Mouse (Mus musculus): ENCODE measurements around the gene Mansc4.

Mansc4 gene

DNA sequence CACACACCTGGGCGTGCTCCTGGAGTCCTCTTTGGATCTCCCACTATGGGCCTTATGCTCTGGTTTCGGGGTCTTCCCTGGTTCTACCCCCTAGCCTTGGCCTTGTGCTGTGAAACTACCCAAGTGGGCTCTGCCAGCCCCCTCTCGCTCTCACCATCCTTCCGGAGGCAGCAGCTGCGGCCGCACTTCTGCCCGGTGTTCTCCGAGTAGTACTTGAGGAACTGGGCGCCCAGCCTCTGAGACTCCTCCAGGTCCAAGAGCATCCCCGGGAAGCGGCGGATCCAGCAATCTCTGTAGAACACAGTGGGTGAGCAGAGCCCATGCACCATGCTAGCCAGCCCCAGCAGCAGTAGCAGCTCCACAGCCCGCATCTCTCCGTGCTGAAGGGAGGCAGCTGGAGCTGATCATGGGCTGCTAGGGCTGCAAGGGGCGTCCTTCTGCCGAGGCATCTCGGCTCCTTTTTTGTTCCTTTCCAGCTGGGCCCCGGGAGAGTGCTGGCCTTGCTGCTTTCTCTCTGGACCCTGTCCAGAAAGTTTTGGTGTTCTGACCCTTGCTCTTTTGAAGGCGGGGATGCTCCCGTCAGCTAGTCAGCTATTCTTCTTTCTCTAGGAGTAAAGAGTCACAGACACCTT lies at the start of gene Mansc4:
Mansc4 (minus strand) TSS at position 439 of the 632 bp plus-strand sequence.
- DNase-seq, result peak; percentile 83

DNA sequence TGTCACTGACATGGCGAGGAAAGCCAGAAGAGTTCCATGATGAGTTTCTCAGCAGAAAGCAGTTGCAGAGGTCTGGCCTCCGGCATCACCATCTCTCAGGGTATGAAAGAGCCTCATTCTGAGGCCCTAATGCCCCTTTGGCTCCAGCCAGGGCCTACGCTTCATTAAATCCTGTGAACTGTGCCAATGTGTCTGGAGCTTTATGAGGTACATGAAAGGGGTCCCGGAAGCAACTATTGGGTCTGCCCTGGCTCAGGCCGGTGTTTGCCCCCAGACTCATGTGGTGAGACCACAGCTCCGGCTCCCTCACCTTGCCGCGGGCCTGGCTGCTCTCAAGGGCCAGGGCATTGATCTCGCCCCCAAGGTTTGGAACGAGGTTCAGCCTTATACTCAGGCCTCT lies 40.4 kb upstream of the Mansc4 start:
- DNase-seq, result no peak

DNA sequence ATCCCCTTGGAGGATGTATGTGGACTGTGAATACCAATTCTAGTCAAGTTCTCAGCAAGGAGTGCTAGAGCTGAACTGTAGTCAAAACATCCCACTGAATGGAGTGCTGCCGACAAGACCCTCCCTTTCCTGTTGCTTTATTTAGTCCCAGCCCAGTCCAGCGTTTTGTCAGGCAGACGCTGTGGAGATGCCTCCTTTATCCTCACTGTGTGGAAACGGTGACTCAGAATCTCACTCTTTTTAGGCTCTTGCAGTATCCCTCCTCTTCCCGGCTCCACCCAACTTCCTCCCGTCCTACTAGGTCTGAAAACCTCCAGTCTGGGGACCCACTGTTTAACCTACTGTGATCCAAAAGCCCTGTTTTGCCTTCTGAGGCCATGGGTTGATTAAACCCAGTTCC lies 34.5 kb upstream of the Mansc4 start:
- DNase-seq, result peak; percentile 24

DNA sequence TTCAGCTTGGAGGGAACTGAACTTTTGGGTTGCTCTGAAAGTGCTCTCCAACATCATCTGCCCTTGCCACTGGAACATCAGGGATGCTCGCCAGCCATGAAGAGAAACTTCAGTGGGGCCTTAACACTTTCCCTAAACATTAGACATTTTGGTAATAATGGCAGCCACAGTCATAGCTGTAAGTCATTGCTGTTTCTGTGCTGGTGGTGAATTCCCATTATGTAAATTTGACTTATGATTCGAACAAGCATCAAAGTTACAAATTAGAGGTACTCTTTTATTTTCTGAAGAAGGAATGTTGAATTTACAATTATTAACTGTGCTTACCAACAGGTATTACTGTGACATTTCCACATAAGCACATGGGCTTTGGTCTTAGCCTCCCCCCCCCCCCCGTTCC lies 31.4 kb upstream of the Mansc4 start:
- DNase-seq, result no peak

DNA sequence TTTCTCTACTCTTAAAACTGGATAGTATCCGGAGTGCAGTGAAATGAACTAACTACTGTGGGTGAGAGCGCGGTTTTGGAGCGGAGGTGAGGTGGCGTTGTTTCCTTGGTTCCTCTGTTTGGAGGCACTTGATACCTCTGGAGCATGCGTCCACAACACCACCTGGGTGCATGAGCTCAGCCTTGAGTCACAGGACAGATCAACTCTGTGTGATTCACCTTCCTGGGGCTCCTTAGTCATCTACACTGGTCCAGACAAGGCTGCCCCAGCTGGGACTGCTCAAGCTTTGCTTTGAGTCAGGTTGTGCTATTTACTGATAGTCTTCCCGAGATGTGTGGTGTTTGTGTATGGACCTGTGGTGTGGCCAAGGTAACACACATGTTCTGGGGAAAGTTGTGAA lies 30.9 kb upstream of the Mansc4 start:
- no peak for DNase-seq

DNA sequence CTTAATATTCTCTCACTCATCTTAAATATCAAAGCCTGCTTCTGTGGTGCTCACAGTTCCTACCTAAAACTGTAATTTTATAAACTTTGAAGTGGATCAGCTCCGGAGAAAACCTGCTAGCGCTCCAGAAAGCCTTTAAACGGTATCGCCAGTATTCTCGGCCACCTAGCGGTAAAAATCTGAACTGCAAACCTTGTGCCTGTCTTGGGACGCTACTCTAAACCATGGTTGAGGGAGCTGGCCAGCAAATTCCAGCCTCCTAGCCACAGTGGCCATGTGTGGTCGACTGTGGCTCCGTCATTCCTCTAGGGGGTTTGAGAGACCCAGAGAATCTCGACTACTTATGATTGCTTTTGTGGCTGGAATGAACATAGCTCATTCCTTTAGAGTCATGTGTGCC lies 29.7 kb upstream of the Mansc4 start:
- peak; percentile 94 for DNase-seq

DNA sequence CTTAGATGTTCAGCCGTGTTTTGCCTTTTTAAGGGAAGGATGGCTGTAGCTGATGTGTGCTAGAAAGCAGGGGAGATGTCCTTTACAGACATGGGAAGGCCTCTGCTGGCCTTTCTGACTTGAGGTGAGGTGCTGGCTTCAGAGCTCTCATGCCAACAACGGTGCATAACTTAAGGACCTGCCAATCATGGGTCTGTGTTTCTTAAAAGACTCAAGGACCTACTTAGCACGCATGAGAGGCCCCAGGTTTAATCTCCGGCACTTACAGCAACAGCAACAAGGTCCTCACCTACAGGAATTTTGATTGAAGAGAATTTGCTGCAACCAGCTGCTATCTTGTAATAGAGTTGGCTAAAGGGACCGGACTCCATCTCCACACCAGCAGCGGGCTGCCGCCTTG lies 22.5 kb upstream of the Mansc4 start:
- no peak for DNase-seq

DNA sequence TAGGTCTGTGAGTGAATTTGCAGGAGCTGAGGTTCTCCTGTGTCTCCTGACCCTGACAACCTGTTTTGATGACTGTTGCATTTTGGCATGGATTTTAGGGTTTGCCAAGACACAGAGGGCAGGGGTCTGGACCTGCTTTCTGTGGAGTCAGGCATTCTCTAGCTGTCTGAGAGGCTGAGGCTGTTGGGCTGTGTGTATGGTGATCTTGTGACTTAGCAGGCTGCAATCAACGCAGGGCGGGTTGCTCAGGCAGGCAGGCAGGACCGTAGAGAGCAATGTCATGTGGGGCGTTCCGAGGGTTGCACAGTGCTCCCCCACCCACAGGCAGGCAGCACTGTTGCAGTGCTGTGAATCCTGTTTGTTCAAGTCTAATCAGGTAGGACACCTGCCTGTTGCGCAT lies 19.9 kb upstream of the Mansc4 start:
- no peak for DNase-seq

DNA sequence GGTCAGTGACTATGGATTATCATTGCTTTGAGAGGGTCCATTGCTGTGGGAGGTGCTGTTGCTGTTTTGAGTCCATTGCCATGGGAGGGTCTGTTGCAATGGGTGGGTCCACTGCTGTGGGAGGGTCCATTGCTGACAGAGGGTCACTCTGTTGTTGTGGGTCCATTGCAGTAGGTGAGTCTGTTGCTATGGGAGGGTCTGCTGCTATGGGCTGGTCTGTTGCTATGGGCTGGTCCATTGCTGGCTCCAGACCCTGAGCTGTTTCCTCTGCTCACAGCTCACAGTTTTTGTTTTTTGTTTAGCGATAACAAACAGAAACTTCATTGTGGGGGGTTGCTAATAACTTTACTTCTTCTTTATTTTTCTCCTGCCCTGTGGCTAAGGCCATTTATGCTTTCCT lies 18.7 kb upstream of the Mansc4 start:
- DNase-seq, result no peak

DNA sequence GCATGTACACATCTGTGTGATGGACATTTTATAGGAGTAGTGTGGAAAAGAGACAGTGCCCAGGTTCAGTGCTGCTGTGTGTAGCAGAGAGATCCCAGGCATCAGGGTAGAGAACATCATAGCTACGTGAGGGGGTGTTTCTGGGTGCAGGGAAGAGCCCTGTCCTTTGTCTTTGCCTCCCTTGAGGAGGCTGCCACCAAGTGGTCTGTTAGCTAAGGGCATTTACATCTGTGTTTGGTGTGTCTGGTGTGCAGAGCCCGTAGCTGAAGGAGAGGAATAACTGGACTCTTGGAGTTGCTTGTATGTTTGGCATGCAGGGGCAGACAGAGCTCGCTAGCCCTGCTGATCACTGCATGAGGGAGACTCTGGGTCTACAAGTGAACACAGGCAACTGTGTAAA lies 15.5 kb upstream of the Mansc4 start:
- DNase-seq, result no peak

DNA sequence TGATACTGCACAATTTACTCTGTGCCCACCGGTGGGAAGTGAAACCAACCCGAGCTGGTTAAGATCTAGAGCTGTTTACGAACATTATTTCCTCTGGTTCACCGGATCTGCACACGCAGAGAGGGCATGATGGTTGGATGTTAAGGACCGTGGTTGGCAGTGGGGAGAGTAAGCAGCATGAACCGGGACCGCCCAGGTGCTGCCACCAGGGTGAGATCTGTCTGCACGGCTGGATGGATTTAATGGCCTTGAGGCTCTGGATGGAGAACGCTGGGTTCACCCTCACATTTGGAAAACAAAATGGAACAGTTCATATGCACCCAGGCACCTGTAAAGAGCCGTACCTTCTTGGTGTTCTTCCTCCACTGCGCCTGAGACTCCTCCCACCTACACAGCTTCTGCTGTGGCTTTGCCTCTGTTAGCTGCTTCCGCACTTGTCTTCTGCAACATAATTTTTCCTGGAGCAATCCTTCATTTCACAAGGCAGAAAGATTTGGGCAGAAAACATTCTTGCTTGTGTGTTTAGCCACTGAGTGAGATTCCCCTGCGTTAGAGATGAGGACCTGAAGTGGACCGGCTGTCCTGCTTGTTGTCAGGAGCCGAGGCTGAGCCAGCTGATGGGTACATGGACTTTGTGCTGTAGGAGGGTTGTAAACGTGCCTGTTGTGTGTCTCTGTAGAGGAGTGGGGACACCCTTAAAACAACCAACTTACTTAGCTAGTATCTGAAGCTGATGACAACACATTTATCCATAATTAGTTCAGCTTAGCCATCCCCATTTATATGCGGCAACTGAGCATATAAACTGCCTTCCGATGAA lies 12.8 kb upstream of the Mansc4 start:
- peak; percentile 36 for DNase-seq

DNA sequence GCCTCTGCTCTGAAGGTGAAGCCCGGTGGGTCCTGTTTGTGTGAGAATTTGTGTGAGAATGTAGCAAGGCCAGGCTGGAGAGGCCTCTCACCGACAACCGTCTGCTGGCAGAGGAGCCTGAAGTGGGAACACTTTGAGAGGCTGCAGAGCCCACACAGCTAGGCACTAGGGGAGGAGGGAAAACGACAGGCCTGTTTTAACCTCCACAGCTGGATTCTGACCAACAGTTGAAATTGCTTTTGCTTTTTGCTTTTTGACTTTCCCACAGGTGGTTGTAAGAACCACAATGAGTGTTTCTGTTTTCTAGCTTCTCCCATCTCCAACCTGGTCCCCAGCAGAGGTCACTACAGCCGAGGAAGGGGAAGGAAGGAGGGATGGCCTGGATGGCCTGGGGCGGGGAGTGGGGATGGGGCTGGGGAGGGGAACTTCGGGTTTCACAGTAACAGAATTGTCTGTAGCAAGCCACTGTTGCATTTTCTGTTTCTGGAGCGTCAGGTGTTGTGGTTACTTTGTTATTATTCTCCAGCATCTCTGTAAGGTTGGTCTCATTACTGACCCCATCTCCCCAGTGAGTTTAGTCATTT lies 10.6 kb upstream of the Mansc4 start:
- DNase-seq, result no peak

DNA sequence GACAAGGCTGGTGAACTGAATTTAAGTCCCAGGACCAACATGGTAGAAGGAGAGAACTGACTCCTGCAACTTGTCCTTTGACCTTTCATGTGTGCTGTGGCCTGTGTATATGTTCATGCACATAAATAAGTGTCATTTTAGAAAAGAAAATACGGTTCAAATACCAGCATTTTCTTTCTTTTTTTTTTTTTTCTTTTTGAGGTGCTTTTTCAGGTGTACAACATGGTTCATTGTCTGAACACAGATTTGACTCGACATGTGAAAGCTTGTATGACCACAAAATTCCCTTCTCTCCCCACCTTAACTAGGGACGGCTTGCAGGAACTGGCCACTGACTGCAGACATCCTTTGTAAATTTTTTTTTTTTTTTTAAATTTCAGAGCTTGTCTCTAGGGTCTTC lies 10.1 kb upstream of the Mansc4 start:
- DNase-seq, result no peak

DNA sequence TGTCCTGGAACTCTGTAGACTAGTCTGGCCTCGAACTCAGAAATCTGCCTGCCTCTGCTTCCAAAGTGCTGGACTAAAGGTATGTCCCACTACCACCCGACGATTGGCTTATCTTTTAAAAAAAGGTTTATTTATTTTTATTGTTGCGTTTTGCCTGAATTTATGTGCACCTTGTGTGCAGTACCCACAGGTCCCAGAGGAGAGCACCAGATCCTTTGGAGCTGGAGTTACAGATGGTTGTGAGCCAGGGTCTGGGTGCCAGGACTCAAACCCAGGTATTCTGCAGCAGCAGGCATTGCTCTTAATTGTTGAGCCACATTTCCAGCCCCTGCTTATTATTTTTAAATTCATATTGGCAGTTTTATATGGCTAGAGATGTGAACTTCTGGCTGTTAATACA lies 9.3 kb upstream of the Mansc4 start:
- no peak for DNase-seq

DNA sequence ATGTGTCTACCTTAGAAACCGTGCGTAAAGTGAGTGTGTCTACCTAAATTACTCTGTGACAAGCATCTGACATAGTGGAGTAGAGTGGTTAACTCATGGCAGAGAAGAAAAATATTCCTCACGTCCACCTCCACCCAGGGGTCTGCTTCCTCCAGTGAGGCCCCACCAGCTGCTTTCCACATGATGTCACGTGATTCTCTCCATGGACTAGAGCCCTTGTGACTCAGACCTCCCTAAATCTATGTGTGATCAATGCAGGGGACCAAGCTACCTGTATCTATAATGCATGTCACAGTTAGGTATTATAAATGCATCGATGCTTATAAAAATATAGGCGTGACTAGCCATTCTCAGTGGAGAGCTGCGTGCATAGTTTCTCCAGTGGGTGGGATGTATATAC lies 7.9 kb upstream of the Mansc4 start:
- DNase-seq, result no peak

DNA sequence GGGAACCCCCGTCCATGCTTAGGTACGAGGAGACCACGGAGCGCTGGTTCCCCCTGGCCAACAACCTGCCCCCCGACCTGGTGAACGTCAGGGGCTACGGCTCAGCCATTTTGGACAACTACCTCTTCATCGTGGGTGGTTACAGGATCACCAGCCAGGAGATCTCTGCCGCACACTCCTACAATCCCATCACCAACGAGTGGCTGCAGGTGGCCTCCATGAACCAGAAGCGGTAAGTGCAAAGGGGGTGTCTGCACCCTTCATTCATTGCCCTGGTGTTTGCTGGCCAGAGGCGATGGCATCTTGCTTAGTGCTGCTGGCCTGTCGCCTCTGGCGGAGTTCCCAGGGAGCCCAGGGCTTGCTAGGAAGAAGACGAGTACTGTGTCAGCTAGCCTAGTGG lies 5.3 kb upstream of the Mansc4 start:
- DNase-seq, result peak; percentile 58

DNA sequence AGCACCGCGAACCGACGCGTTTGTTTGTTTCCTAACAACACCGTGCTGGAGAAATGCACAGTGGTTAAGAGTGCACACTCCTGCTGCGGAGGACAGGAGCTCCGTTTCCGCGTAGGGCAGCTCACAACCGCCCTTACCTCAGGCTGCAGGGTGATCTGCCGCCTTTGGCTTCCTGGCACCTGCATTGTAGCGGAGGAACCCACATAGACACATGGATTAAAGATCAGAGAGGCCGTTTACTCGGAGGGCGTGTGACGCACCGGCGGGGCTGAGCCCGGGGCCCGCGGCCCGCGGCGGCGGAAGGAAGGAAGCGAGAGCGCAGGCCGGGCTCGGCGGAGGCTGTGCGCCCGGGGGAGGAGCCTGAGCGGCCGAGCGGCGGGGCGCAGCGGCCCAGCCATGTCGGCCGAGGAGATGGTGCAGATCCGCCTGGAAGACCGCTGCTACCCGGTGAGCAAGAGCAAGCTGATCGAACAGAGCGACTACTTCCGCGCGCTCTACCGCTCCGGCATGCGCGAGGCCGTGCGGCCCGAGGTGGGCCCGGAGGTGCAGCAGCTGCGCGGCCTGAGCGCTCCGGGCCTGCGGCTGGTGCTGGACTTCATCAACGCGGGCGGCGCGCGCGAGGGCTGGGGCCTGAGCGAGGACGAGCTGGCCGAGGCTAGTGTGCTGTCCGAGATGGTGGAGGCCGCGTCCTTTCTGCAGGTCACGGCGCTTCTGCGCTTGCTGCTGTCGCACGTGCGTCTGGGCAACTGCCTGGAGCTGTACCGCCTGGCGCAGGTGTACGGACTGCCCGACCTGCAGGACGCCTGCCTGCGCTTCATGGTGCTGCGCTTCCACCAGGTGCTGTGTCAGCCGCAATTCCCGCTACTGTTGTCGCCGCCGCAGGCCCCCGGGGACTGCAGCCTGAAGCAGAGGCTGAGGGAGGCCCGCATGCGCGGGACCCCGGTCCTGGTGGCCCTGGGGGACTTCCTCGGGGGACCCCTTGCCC lies 4.6 kb upstream of the Mansc4 start, which contains the start of gene Klhl42:
Klhl42 (plus strand) TSS at position 244 of the 985 bp plus-strand sequence.
- peak; percentile 86 for DNase-seq

DNA sequence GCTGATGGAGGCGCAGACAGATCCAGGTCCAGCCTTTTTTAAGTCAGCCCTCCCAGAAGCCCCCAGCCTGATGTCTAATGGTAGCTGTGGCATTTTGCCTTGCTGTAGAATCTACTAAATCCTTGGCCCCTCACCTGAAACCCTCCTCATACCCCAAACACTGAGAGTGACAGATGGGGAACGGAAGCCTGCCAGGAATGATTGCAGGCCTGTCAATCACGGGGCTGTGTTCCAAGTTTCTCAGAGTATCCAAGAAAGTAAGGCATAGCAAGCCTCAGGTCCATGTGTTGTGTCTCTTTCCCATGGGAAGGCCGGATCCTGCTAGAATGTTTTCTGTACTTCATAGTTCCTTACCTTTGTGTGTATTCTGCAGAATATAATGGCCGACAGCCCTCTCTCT lies 3.4 kb upstream of the Mansc4 start:
- no peak for DNase-seq

DNA sequence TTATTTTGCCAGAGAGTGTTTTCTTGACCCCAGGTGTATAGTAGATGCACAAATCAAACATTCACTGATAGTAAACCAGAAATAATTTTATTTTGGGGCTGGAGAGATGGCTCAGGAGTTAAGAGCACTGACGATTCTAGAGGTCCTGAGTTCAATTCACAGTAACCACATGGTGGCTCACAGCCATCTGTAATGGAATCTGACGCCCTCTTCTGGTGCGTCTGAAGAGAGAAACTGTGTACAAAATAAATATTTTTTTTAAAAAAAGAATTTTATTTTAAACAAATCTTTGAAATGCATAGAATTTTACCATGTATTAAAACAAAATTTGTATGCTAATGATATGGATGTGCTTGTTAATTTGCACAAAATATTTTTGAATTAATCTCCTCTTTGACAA lies 1.7 kb upstream of the Mansc4 start:
- DNase-seq, result no peak

DNA sequence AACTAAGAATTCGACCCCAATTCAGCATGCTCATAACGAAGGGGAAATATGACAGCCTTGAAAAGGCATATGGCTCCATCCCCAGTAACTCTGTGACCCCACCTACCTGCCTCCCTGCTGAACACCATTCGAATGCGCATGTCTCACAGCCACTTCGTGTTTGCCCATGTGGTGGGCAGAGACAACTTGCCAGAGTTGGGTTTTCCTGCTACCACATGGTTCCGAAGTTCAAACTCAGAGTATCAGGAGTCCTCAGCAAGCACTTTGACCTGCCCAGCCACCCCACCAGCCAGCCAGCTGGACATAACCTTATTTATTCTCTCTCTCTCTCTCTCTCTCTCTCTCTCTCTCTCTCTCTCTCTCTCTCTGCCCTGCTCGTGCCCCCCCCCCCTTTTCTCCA lies 904 bp upstream of the Mansc4 start:
- DNase-seq, result peak; percentile 43

DNA sequence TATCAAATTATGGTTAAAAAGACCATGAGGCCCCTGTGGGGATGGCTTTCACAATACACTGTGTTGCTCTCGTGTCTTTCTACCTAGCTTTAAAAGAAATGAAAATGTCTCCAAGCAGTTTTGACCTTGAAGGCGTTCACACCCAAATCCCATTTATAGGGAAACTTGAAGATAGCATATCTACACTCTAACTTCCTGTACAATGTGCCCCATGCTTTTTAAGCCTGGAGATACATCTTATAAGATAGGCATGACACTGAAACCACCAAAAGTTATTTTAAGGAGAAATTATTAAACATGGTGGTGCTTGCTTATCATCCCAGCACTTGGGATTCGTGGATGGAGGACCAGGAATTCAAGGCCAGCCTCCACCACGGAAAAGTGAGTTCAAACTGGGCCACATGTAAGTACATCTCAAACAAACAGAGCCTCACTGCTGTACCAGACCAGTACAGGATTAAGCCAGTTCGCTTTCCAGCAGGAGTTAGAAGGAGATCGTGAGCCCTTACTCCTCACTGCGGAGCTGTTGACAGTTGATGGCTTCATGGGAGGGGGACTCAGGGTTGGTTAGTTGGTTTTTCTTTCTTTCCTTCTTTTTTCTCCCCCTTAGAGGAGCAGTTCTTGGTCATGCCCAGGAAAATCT lies 1.3 kb downstream of the Mansc4 start:
- DNase-seq, result no peak

DNA sequence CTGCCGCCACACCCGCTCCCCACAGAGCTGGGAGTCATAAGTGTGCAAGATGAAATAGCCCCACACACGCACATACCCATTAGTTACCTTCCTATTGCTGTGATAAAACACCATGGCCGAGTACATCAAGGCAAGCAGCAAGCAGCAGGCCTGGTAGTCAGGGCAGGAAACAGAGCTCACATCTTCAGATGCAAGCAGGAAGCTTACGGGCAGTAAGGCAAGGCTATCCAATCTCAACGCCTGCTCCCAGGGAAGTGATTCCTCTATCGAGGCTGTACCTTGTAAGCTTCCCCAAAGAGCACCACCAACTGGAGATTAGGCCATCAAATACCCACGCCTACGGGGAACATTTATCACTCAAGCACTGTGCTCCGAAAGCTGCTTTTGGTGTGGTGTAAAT lies 6.9 kb downstream of the Mansc4 start:
- no peak for DNase-seq

Measured in kidney, postnatal 10 days (tissue).